Mouse (Mus musculus) liver, embryonic 14.5 days (tissue): ENCODE measurements around the gene Lcorl.

Source experiments
- CTCF ChIP-seq: IDR thresholded peaks from 2 replicates; pipeline ENCODE4 v1.5.1; 2016; ENCODE audit warnings: antibody characterized with exemption, low read depth, control low read depth
- EP300 ChIP-seq: IDR thresholded peaks from 2 replicates; pipeline ENCODE4 v1.6.1; 2016; ENCODE audit warnings: antibody characterized with exemption, low read depth

GRCm38 (mm10) chr5:45690802-45691201 is 166.6 kb downstream of the Lcorl start:
- TF ChIP-seq CTCF, result no peak
- TF ChIP-seq EP300, result no peak
